Mouse (Mus musculus): ENCODE results near the gene Tert. TPM values are rescaled to one million over a fixed set of nuclear protein-coding genes. Genes with fewer than 3 reads are reported as not detected.

The Tert gene
- total and polyA plus RNA-seq, 2 experiments from 2014 or later, result 2.4 to 8.9 TPM

GRCm38 (mm10) chr13:73637826-73638225 is 11.1 kb downstream of the Tert start:
- Histone ChIP-seq H3K27ac (ENCODE audit: low read depth, low read length) (no peak overlapping the region), H3K9me3 (ENCODE audit: low read length) (no peaks in the 10 kb centered on the region), H3K4me1 (ENCODE audit: insufficient read depth) (no peaks in the 10 kb centered on the region), H3K4me2 (ENCODE audit: low read depth) (no peak overlapping the region), H3K27me3 (ENCODE audit: insufficient read depth, low read length) (no peaks in the 10 kb centered on the region), H3K9ac (no peak overlapping the region), H3K36me3 (ENCODE audit: insufficient read depth) (peaks cover 20% of the 10 kb centered on the region), H3K4me3 (ENCODE audit: low read depth, low read length) (no peak overlapping the region)
- no peak for DNase-seq
- TF ChIP-seq CTCF (IDR thresholded peaks at IDR 0.05; ENCODE audit: low read depth), result no peak
- WGBS, result 89% methylated on average over 5 of the region's 6 CpGs
- no peak for ATAC-seq

GRCm38 (mm10) chr13:73641296-73641695 is 14.6 kb downstream of the Tert start:
- Histone ChIP-seq H3K9ac (no peak overlapping the region), H3K27ac (ENCODE audit: low read depth, low read length) (no peak overlapping the region), H3K4me1 (ENCODE audit: insufficient read depth) (no peaks in the 10 kb centered on the region), H3K4me3 (ENCODE audit: low read depth, low read length) (no peak overlapping the region), H3K4me2 (ENCODE audit: low read depth) (no peak overlapping the region), H3K27me3 (ENCODE audit: insufficient read depth, low read length) (no peaks in the 10 kb centered on the region), H3K9me3 (ENCODE audit: low read length) (no peaks in the 10 kb centered on the region), H3K36me3 (ENCODE audit: insufficient read depth) (peaks cover 11% of the 10 kb centered on the region)
- no peak for TF ChIP-seq CTCF (IDR thresholded peaks at IDR 0.05; ENCODE audit: low read depth)
- no peak for DNase-seq
- 94% methylated on average over 4 of the region's 4 CpGs for WGBS
- ATAC-seq, result no peak

DNA sequence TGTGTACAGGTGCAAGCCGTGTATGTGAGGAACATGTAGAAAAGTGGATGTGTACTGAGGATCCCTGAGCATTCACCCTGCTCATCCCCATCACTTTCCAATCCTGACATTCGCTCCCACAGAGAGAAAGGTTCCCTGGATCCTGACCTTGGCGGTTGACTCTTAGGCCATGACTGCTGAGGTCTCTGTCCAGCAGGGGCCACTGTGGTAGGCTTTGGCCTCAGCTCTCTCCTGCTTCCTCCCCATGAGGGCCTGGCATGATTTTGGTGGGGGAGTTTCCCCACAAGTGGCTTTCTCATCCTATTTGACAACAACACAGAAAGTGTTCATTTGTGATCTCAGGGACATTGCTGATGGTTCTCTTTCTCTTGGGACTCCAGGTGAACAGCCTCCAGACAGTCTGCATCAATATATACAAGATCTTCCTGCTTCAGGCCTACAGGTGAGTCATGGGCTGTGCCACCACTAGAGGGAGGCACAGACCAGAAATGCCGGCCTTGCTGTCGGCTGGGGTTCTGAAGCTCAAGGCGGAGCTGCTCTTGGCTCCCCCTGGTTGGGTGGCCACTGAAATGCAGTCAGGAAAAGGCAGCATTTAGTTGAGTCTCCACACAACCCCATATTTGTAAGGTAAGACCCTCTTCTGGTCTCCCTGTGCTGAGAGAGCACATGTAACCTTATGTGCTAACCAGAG is 19.8 kb downstream of the Tert start:
- no peaks in the 10 kb centered on the region for H3K27me3 ChIP-seq (ENCODE audit: insufficient read depth, low read length)
- no peak overlapping the region for H3K9ac ChIP-seq
- WGBS, result 43% methylated on average over 6 of the region's 6 CpGs
- peak; percentile 63 for DNase-seq
- peak; percentile 87 for ATAC-seq
- H3K36me3 ChIP-seq (ENCODE audit: insufficient read depth), result peaks cover 16% of the 10 kb centered on the region
- H3K4me1 ChIP-seq (ENCODE audit: insufficient read depth), result no peaks in the 10 kb centered on the region
- H3K27ac ChIP-seq (ENCODE audit: low read depth, low read length), result no peak overlapping the region
- H3K9me3 ChIP-seq (ENCODE audit: low read length), result 0 out of 2 replicates have a peak, but pooled peaks cover 6% of the 10 kb centered on the region
- no peak overlapping the region for H3K4me3 ChIP-seq (ENCODE audit: low read depth, low read length)
- H3K4me2 ChIP-seq (ENCODE audit: low read depth), result no peak overlapping the region
- TF ChIP-seq CTCF (IDR thresholded peaks at IDR 0.05; ENCODE audit: low read depth), result peak; percentile 83

DNA sequence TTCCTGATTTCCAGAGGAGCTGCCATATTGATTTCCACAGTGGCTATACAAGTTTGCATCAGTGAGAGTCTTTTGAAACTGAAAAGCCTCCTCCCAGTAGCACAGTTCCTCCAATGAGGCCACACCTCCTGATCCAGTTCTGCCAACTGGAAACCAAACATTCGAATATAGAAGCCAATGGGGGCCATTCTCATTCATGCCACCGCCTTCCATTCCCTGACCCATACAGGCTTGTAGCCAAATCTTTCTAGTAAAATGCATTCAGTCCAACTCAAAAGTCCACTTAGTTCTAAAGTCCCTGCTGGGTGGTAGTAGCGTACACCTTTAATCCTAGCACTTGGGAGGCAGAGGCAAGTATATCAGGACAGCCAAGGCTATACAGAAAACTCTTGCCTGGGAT is 26.6 kb downstream of the Tert start:
- no peak overlapping the region for H3K9ac ChIP-seq
- peaks cover 8% of the 10 kb centered on the region for H3K36me3 ChIP-seq (ENCODE audit: insufficient read depth)
- H3K27me3 ChIP-seq (ENCODE audit: insufficient read depth, low read length), result no peaks in the 10 kb centered on the region
- no peak for TF ChIP-seq CTCF (IDR thresholded peaks at IDR 0.05; ENCODE audit: low read depth)
- 0 out of 2 replicates have a peak, but pooled peaks cover 6% of the 10 kb centered on the region for H3K9me3 ChIP-seq (ENCODE audit: low read length)
- H3K4me1 ChIP-seq (ENCODE audit: insufficient read depth), result no peaks in the 10 kb centered on the region
- H3K4me2 ChIP-seq (ENCODE audit: low read depth), result no peak overlapping the region
- H3K4me3 ChIP-seq (ENCODE audit: low read depth, low read length), result no peak overlapping the region
- DNase-seq, result no peak
- WGBS, result 68% methylated on average over 3 of the region's 3 CpGs
- H3K27ac ChIP-seq (ENCODE audit: low read depth, low read length), result no peak overlapping the region
- ATAC-seq, result no peak

GRCm38 (mm10) chr13:73654976-73655375 is 28.3 kb downstream of the Tert start:
- no peak overlapping the region for H3K4me2 ChIP-seq (ENCODE audit: low read depth)
- 0 out of 2 replicates have a peak, but pooled peaks cover 6% of the 10 kb centered on the region for H3K9me3 ChIP-seq (ENCODE audit: low read length)
- H3K27me3 ChIP-seq (ENCODE audit: insufficient read depth, low read length), result no peaks in the 10 kb centered on the region

DNA sequence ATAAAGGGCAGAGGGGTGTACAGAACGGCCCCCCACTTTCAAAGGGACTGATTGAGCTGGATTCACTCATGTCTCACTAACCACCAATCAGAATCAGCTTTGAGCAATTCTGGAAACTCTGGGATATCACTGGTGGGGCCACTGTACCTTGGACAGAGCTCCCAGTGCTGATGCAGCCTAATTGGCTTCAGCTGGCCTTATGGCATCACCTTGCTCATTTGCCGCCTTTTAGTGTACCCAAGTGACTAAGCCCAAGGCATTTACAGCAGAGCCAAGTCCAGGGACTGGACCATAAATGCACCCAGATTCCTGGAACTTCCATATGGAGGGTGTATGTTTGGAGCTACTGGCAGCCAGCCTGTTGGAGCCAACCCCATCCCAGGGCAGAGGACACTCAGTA is 32.2 kb downstream of the Tert start:
- DNase-seq, result no peak
- no peak for ATAC-seq
- Histone ChIP-seq H3K4me2 (ENCODE audit: low read depth) (no peak overlapping the region), H3K27ac (ENCODE audit: low read depth, low read length) (no peak overlapping the region), H3K9ac (no peak overlapping the region), H3K4me1 (ENCODE audit: insufficient read depth) (no peaks in the 10 kb centered on the region), H3K4me3 (ENCODE audit: low read depth, low read length) (no peak overlapping the region), H3K9me3 (ENCODE audit: low read length) (no peaks in the 10 kb centered on the region), H3K27me3 (ENCODE audit: insufficient read depth, low read length) (no peaks in the 10 kb centered on the region), H3K36me3 (ENCODE audit: insufficient read depth) (no peaks in the 10 kb centered on the region)
- 42% methylated on average over 2 of the region's 2 CpGs for WGBS
- TF ChIP-seq CTCF (IDR thresholded peaks at IDR 0.05; ENCODE audit: low read depth), result no peak

More at GRCm38 (mm10) chr13:73654976-73655375, 28.3 kb downstream of the Tert start:
- Histone ChIP-seq H3K36me3 (ENCODE audit: insufficient read depth) (0 out of 2 replicates have a peak, but pooled peaks cover 2% of the 10 kb centered on the region), H3K4me1 (ENCODE audit: insufficient read depth) (no peaks in the 10 kb centered on the region), H3K9ac (no peak overlapping the region), H3K27ac (ENCODE audit: low read depth, low read length) (no peak overlapping the region), H3K4me3 (ENCODE audit: low read depth, low read length) (no peak overlapping the region)
- WGBS, result 71% methylated on average over 3 of the region's 3 CpGs
- DNase-seq, result no peak
- ATAC-seq, result no peak
- TF ChIP-seq CTCF (IDR thresholded peaks at IDR 0.05; ENCODE audit: low read depth), result no peak

GRCm38 (mm10) chr13:73660163-73660695 is 33.5 kb downstream of the Tert start:
- H3K4me2 ChIP-seq (ENCODE audit: low read depth), result no peak overlapping the region
- H3K36me3 ChIP-seq (ENCODE audit: insufficient read depth), result no peaks in the 10 kb centered on the region
- DNase-seq, result no peak
- 75% methylated on average over 2 of the region's 2 CpGs for WGBS
- ATAC-seq, result no peak
- H3K27me3 ChIP-seq (ENCODE audit: insufficient read depth, low read length), result no peaks in the 10 kb centered on the region
- H3K27ac ChIP-seq (ENCODE audit: low read depth, low read length), result no peak overlapping the region
- H3K9me3 ChIP-seq (ENCODE audit: low read length), result no peaks in the 10 kb centered on the region
- no peaks in the 10 kb centered on the region for H3K4me1 ChIP-seq (ENCODE audit: insufficient read depth)
- no peak overlapping the region for H3K9ac ChIP-seq
- H3K4me3 ChIP-seq (ENCODE audit: low read depth, low read length), result no peak overlapping the region
- no peak for TF ChIP-seq CTCF (IDR thresholded peaks at IDR 0.05; ENCODE audit: low read depth)
